Mouse (Mus musculus) retina, postnatal 7 days (tissue): ENCODE data around the gene Vti1a.

Experiments used
- DNase-seq: peaks from one replicate; pipeline ENCODE4 v3.0.0-alpha.2; 2012; ENCODE audit warnings: low read depth, low spot score

The Vti1a gene

GRCm38 (mm10) chr19:55456325-55457091 is 140.4 kb downstream of the Vti1a start:
- DNase-seq: no peak

- no peak for DNase-seq
Observed at GRCm38 (mm10) chr19:55461963-55462362, 145.9 kb downstream of the Vti1a start.

GRCm38 (mm10) chr19:55463670-55464069 is 147.6 kb downstream of the Vti1a start:
- DNase-seq: no peak

GRCm38 (mm10) chr19:55469301-55470051 is 153.4 kb downstream of the Vti1a start:
- no peak for DNase-seq

GRCm38 (mm10) chr19:55472582-55472981 is 156.5 kb downstream of the Vti1a start:
- DNase-seq: no peak

- no peak for DNase-seq
Observed at GRCm38 (mm10) chr19:55474225-55474624, 158.1 kb downstream of the Vti1a start.

GRCm38 (mm10) chr19:55480526-55480925 is 164.4 kb downstream of the Vti1a start:
- no peak for DNase-seq

GRCm38 (mm10) chr19:55481308-55481707 is 165.2 kb downstream of the Vti1a start:
- no peak for DNase-seq

GRCm38 (mm10) chr19:55483526-55483925 is 167.4 kb downstream of the Vti1a start:
- DNase-seq: no peak

- no peak for DNase-seq
Observed at GRCm38 (mm10) chr19:55484559-55484958, 168.5 kb downstream of the Vti1a start.

- no peak for DNase-seq
Observed at GRCm38 (mm10) chr19:55486473-55486872, 170.4 kb downstream of the Vti1a start.

- DNase-seq: no peak
Observed at GRCm38 (mm10) chr19:55491126-55492076, 175.3 kb downstream of the Vti1a start.

- no peak for DNase-seq
Observed at GRCm38 (mm10) chr19:55496333-55496732, 180.2 kb downstream of the Vti1a start.

- no peak for DNase-seq
Observed at GRCm38 (mm10) chr19:55499179-55499863, 183.2 kb downstream of the Vti1a start.

GRCm38 (mm10) chr19:55501985-55502384 is 185.9 kb downstream of the Vti1a start:
- DNase-seq: no peak

- DNase-seq: no peak
Observed at GRCm38 (mm10) chr19:55503771-55504170, 187.7 kb downstream of the Vti1a start.

- no peak for DNase-seq
Observed at GRCm38 (mm10) chr19:55507748-55508147, 191.7 kb downstream of the Vti1a start.

GRCm38 (mm10) chr19:55508239-55508638 is 192.1 kb downstream of the Vti1a start:
- no peak for DNase-seq

GRCm38 (mm10) chr19:55508965-55509364 is 192.9 kb downstream of the Vti1a start:
- DNase-seq: no peak

GRCm38 (mm10) chr19:55509618-55510017 is 193.5 kb downstream of the Vti1a start:
- DNase-seq: no peak

- DNase-seq: no peak
Observed at GRCm38 (mm10) chr19:55513941-55514340, 197.8 kb downstream of the Vti1a start.
